Mouse (Mus musculus) MEL (cell line): ENCODE results near the gene Ccr6. TPM values are rescaled to one million over a fixed set of nuclear protein-coding genes. Genes with fewer than 3 reads are reported as not detected.
A peak's percentile ranks its signal among the peaks of the same experiment; 100 is the strongest.

Source experiments
- DNase-seq: peaks from one replicate; pipeline ENCODE4 v3.0.0; 2011; ENCODE audit warnings: low read depth, low spot score
- H3K27ac ChIP-seq: 2 replicates; pipeline ENCODE4 v1.5.1; 2012; ENCODE audit warnings: low read depth, mild to moderate bottlenecking, control low read depth, low read length, moderate library complexity; ENCODE audit not compliant: control insufficient read depth
- H3K27me3 ChIP-seq, 2 experiments: fragments of 150-350 bp in 1 of 2; sonication (generic) in 1 of 2; 2 replicates each; pipeline ENCODE4 v1.6.1; 2012; ENCODE audit warnings: low read length in 2 of 2, mild to moderate bottlenecking in 2 of 2, improper control_type of control experiment in 1 of 2, moderate library complexity in 1 of 2; ENCODE audit not compliant: insufficient read depth in 2 of 2, control insufficient read depth in 1 of 2
- H3K36me3 ChIP-seq, 2 experiments: 2 replicates each; pipeline ENCODE4 v1.6.1; 2012 to 2014; ENCODE audit warnings: low read length in 2 of 2, improper control_type of control experiment in 1 of 2, inconsistent platforms in 1 of 2, mild to moderate bottlenecking in 1 of 2; ENCODE audit not compliant: insufficient read depth in 2 of 2, control insufficient read depth in 1 of 2
- H3K4me1 ChIP-seq, 2 experiments: fragments of 150-350 bp in 1 of 2; sonication (generic) in 1 of 2; 2 replicates each; pipeline ENCODE4 v1.6.1; 2012; ENCODE audit warnings: low read length in 2 of 2, improper control_type of control experiment in 1 of 2, mild to moderate bottlenecking in 1 of 2; ENCODE audit not compliant: insufficient read depth in 2 of 2, control insufficient read depth in 1 of 2
- H3K4me3 ChIP-seq, 2 experiments: fragments of 150-350 bp in 1 of 2; sonication (generic) in 1 of 2; 2 replicates each; pipeline ENCODE4 v1.5.1; 2012; ENCODE audit warnings: low read depth in 2 of 2, low read length in 2 of 2, mild to moderate bottlenecking in 2 of 2, moderate library complexity in 2 of 2, control low read depth in 1 of 2, improper control_type of control experiment in 1 of 2; ENCODE audit not compliant: control insufficient read depth in 1 of 2, insufficient read depth in 1 of 2
- H3K79me2 ChIP-seq: 2 replicates; pipeline ENCODE4 v1.6.1; 2012; ENCODE audit warnings: mild to moderate bottlenecking, low read length, moderate library complexity; ENCODE audit not compliant: control insufficient read depth, poor library complexity, insufficient read depth
- H3K9ac ChIP-seq: 2 replicates; pipeline ENCODE4 v1.6.1; 2012; ENCODE audit warnings: low read depth, mild to moderate bottlenecking, control low read depth, low read length, moderate library complexity; ENCODE audit not compliant: control insufficient read depth, poor library complexity, severe bottlenecking
- H3K9me3 ChIP-seq: fragments of 150-350 bp; sonication (generic); replicated peaks from 2 replicates; pipeline ENCODE4 v1.6.1; 2012; ENCODE audit warnings: mild to moderate bottlenecking, low read length, improper control_type of control experiment, moderate library complexity; ENCODE audit not compliant: insufficient read depth
- CHD1 ChIP-seq: IDR thresholded peaks from 2 replicates; pipeline ENCODE4 v1.6.1; 2012; ENCODE audit warnings: low read depth, mild to moderate bottlenecking, inconsistent platforms, low read length, improper control_type of control experiment
- CTCF ChIP-seq, 3 experiments: IDR thresholded peaks in 2 of 3; conservative IDR thresholded peaks in 1 of 3; 2 replicates each; pipeline ENCODE4 v1.5.1; 2011 to 2012; ENCODE audit warnings: low read length in 3 of 3, low read depth in 2 of 3, mild to moderate bottlenecking in 2 of 3, improper control_type of control experiment in 1 of 3, inconsistent platforms in 1 of 3, mixed read lengths in 1 of 3, moderate library complexity in 1 of 3; ENCODE audit not compliant: control insufficient read depth in 1 of 3, insufficient read depth in 1 of 3, poor library complexity in 1 of 3, severe bottlenecking in 1 of 3
- E2F4 ChIP-seq: IDR thresholded peaks from 2 replicates; pipeline ENCODE4 v1.6.1; 2011; ENCODE audit warnings: low read depth, low read length, improper control_type of control experiment, borderline replicate concordance
- EP300 ChIP-seq, 2 experiments: IDR thresholded peaks; 2 replicates each; pipeline ENCODE4 v1.6.1; 2011; ENCODE audit warnings: improper control_type of control experiment in 2 of 2, low read length in 2 of 2, low read depth in 1 of 2, mild to moderate bottlenecking in 1 of 2
- ETS1 ChIP-seq: IDR thresholded peaks from 2 replicates; pipeline ENCODE4 v1.6.1; 2012; ENCODE audit warnings: low read depth, mild to moderate bottlenecking, inconsistent platforms, low read length, improper control_type of control experiment, moderate library complexity
- GATA1 ChIP-seq: IDR thresholded peaks from 2 replicates; pipeline ENCODE4 v1.6.1; 2011; ENCODE audit warnings: low read depth, low read length, improper control_type of control experiment
- KAT2A ChIP-seq: conservative IDR thresholded peaks from 2 replicates; pipeline ENCODE4 v1.6.1; 2012; ENCODE audit warnings: low read depth, low read length, improper control_type of control experiment, inconsistent platforms
- MAX ChIP-seq: IDR thresholded peaks from 2 replicates; pipeline ENCODE4 v1.6.1; 2011; ENCODE audit warnings: low read length, improper control_type of control experiment
- MEF2A ChIP-seq: IDR thresholded peaks from 2 replicates; pipeline ENCODE4 v1.6.1; 2014; ENCODE audit warnings: low read depth, mild to moderate bottlenecking, inconsistent platforms, low read length, improper control_type of control experiment; ENCODE audit not compliant: poor library complexity, insufficient replicate concordance, severe bottlenecking; ENCODE audit errors: extremely low read depth
- MYC ChIP-seq: IDR thresholded peaks from 2 replicates; pipeline ENCODE4 v1.6.1; 2011; ENCODE audit warnings: low read depth, mild to moderate bottlenecking, low read length, improper control_type of control experiment, moderate library complexity
- NRF1 ChIP-seq: IDR thresholded peaks from 2 replicates; pipeline ENCODE4 v1.6.1; 2014; ENCODE audit warnings: low read depth, mild to moderate bottlenecking, inconsistent platforms, low read length, improper control_type of control experiment, moderate library complexity; ENCODE audit not compliant: poor library complexity, insufficient read depth, severe bottlenecking
- POLR2A ChIP-seq, 2 experiments: IDR thresholded peaks; 2 replicates each; pipeline ENCODE4 v1.6.1; 2011 to 2012; ENCODE audit warnings: low read length in 2 of 2, mild to moderate bottlenecking in 2 of 2, control low read depth in 1 of 2, improper control_type of control experiment in 1 of 2, low read depth in 1 of 2, moderate library complexity in 1 of 2; ENCODE audit not compliant: control insufficient read depth in 1 of 2, insufficient read depth in 1 of 2, poor library complexity in 1 of 2
- POLR2AphosphoS2 ChIP-seq: IDR thresholded peaks from 2 replicates; pipeline ENCODE4 v1.6.1; 2011; ENCODE audit warnings: low read length, improper control_type of control experiment
- POLR2AphosphoS5 ChIP-seq: IDR thresholded peaks from 2 replicates; pipeline ENCODE4 v1.6.1; 2012; ENCODE audit warnings: low read depth, borderline replicate concordance, mild to moderate bottlenecking, inconsistent platforms, low read length, moderate library complexity, mixed read lengths
- TBP ChIP-seq: IDR thresholded peaks from 2 replicates; pipeline ENCODE4 v1.8.0; 2011; ENCODE audit warnings: low read depth, low read length, improper control_type of control experiment
- TCF12 ChIP-seq: IDR thresholded peaks from 2 replicates; pipeline ENCODE4 v1.6.1; 2014; ENCODE audit warnings: low read depth, mild to moderate bottlenecking, inconsistent platforms, low read length, improper control_type of control experiment, moderate library complexity
- UBTF ChIP-seq: IDR thresholded peaks from 2 replicates; pipeline ENCODE4 v1.6.1; 2012; ENCODE audit warnings: low read depth, mild to moderate bottlenecking, inconsistent platforms, low read length, improper control_type of control experiment, moderate library complexity, borderline replicate concordance; ENCODE audit not compliant: insufficient read depth
- USF1 ChIP-seq: IDR thresholded peaks from 2 replicates; pipeline ENCODE4 v1.6.1; 2014; ENCODE audit warnings: low read depth, mild to moderate bottlenecking, inconsistent platforms, low read length, improper control_type of control experiment, moderate library complexity
- ZC3H11A ChIP-seq: IDR thresholded peaks from 2 replicates; pipeline ENCODE4 v1.6.1; 2012; ENCODE audit warnings: low read depth, mild to moderate bottlenecking, inconsistent platforms, low read length, improper control_type of control experiment
- ZMIZ1 ChIP-seq: IDR thresholded peaks from 2 replicates; pipeline ENCODE4 v1.6.1; 2012; ENCODE audit warnings: low read depth, mild to moderate bottlenecking, inconsistent platforms, low read length, improper control_type of control experiment, moderate library complexity
- ZNF384 ChIP-seq: IDR thresholded peaks from 2 replicates; pipeline ENCODE4 v1.6.1; 2012; ENCODE audit warnings: low read depth, mild to moderate bottlenecking, inconsistent platforms, low read length, improper control_type of control experiment
- polyA plus RNA-seq, 2 experiments: library from polyadenylated mRNA; stranded (reverse) in 1 of 2; unstranded in 1 of 2; fragments of >175 nt in 1 of 2; fragments of >200 nt in 1 of 2; gene quantifications; 2 replicates each; pipeline versions ENCODE4 v1.2.1 to v1.2.4; 2012; ENCODE audit warnings: low replicate concordance in 2 of 2, low read depth in 1 of 2; ENCODE audit not compliant: insufficient read length in 2 of 2, insufficient read depth in 1 of 2, missing spikeins in 1 of 2
- total RNA-seq: library from RNA; depleted of rRNA; stranded (reverse); fragments of 300-350 nt; gene quantifications from 2 replicates; pipeline ENCODE4 v1.2.3, GENCODE M21; 2012

Ccr6 gene
- total and polyA plus RNA-seq, 3 experiments, result not detected

DNA sequence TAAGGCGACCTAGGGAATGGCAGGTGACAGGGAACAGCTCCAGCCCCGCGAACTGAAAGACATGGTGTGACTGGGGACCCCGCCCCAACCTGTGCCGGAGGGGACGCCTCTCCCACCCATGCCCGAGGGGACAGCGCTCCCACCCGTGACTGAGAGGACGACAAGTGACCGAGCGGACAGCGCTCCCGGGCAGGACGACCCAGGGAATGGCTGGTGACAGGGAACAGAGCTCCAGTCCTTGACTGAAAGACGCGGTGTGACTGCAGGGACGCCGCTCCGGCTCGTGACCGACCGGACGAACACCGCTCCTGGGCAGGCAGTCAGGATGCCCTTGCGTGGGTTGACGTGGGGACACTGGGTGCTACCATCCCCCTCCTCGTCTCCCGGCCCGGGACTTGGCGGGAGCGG, 48.4 kb downstream of the Ccr6 start:
- H3K36me3 ChIP-seq, result peaks cover 1 to 8% of the 10 kb centered on the region in 2 experiments; a peak in 3 of 4 replicates
- peak overlapping the region; percentile 85 to 95 for H3K4me3 ChIP-seq
- H3K79me2 ChIP-seq, result peaks cover 23% of the 10 kb centered on the region
- H3K9me3 ChIP-seq, result no peaks in the 10 kb centered on the region
- H3K4me1 ChIP-seq, result peaks cover 4 to 7% of the 10 kb centered on the region in 2 experiments; a peak in 3 of 4 replicates
- H3K9ac ChIP-seq, result peak overlapping the region; percentile 85
- DNase-seq, result no peak
- H3K27ac ChIP-seq, result no peak overlapping the region; the same call in 1 of the 2 replicates
- no peaks in the 10 kb centered on the region for H3K27me3 ChIP-seq
- no peak for TF ChIP-seq EP300 (IDR thresholded peaks at IDR 0.05; ENCODE audit: low read depth in 1 of 2, low read length in 2 of 2)
- TF ChIP-seq POLR2A (IDR thresholded peaks at IDR 0.05; ENCODE audit: control insufficient read depth in 1 of 2, insufficient read depth in 1 of 2, low read depth in 1 of 2, low read length in 2 of 2, poor library complexity in 1 of 2), result no peak
- no peak for TF ChIP-seq UBTF
- TF ChIP-seq E2F4, result no peak
- TF ChIP-seq USF1, result no peak
- no peak for TF ChIP-seq KAT2A
- no peak for TF ChIP-seq MAX
- TF ChIP-seq CHD1, result no peak
- TF ChIP-seq TBP, result no peak
- TF ChIP-seq ETS1, result no peak
- TF ChIP-seq POLR2AphosphoS2, result no peak
- TF ChIP-seq ZC3H11A, result no peak
- TF ChIP-seq TCF12, result no peak
- TF ChIP-seq MEF2A, result no peak
- TF ChIP-seq NRF1, result no peak
- TF ChIP-seq ZNF384, result no peak
- TF ChIP-seq ZMIZ1, result no peak
- no peak for TF ChIP-seq MYC

DNA sequence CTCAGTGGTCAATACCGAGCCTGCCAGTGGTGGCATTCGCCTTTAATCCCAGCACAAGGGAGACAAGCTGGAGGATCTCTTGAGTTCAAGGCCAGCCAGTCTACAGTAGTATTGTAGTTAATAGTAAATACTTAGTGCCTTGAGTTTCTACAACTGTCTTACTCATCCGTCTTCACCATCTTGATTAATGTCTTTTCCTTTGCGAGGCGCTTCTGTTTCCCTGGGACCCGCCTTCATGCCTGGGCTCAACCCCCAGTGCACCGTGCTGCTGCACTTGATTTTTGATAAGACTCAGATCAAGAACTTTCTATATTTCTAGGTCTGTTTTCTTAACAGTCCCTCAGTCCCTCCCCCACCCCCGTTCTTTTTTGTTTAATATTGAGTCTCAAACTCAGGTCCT, 49.2 kb downstream of the Ccr6 start:
- Histone ChIP-seq H3K9me3 (no peaks in the 10 kb centered on the region), H3K9ac (peak overlapping the region; percentile 85), H3K27me3 (no peaks in the 10 kb centered on the region), H3K4me3 (peak overlapping the region; percentile 85 to 95), H3K36me3 (peaks cover 1 to 8% of the 10 kb centered on the region in 2 experiments; a peak in 3 of 4 replicates), H3K27ac (peak overlapping the region; percentile 51), H3K79me2 (peaks cover 25% of the 10 kb centered on the region), H3K4me1 (peaks cover 4 to 7% of the 10 kb centered on the region in 2 experiments; a peak in 3 of 4 replicates)
- peak; percentile 60 for DNase-seq
- no peak for TF ChIP-seq POLR2AphosphoS5
- no peak for TF ChIP-seq CTCF (IDR thresholded peaks at IDR 0.05 in 2 of 3, conservative IDR thresholded peaks at IDR 0.05 in 1 of 3; ENCODE audit: control insufficient read depth in 1 of 3, insufficient read depth in 1 of 3, low read depth in 2 of 3, low read length in 3 of 3, poor library complexity in 1 of 3, severe bottlenecking in 1 of 3)
- TF ChIP-seq MYC, result no peak
- TF ChIP-seq GATA1, result 0 out of 2 replicates have a peak, but pooled peaks have one; percentile 20
- no peak for TF ChIP-seq EP300 (IDR thresholded peaks at IDR 0.05; ENCODE audit: low read depth in 1 of 2, low read length in 2 of 2)
